Mouse (Mus musculus): ENCODE data around the gene Cpt1a. TPM values are rescaled to one million over a fixed set of nuclear protein-coding genes. Genes with fewer than 3 reads are reported as not detected.

The Cpt1a gene
- polyA plus RNA-seq, 1 experiment from 2014 or later: 14.5 TPM

- no peak overlapping the region for H3K4me2 ChIP-seq (ENCODE audit: low read length)
- no peaks in the 10 kb centered on the region for H3K9me3 ChIP-seq (replicated peaks; ENCODE audit: control insufficient read depth, low read length)
- ATAC-seq (no peak), DNase-seq (ENCODE audit: low spot score) (no peak)
- H3K4me3 ChIP-seq (ENCODE audit: low read depth, low read length): no peak overlapping the region
- no peaks in the 10 kb centered on the region for H3K27me3 ChIP-seq (replicated peaks; ENCODE audit: control insufficient read depth, insufficient read depth, low read length)
- H3K36me3 ChIP-seq (ENCODE audit: control insufficient read depth, insufficient read depth, low read length): no peaks in the 10 kb centered on the region
- H3K27ac ChIP-seq (ENCODE audit: low read depth, low read length): no peak overlapping the region
- WGBS: 85% methylated on average over 4 of the region's 4 CpGs
- no peak overlapping the region for H3K9ac ChIP-seq (ENCODE audit: low read length)
- H3K4me1 ChIP-seq (ENCODE audit: control insufficient read depth, insufficient read depth, low read length): peaks cover 4% of the 10 kb centered on the region
These were observed 12.4 kb downstream of the Cpt1a start for GRCm38 (mm10) chr19:3334550-3334949.

GRCm38 (mm10) chr19:3335917-3336316 lies 13.8 kb downstream of the Cpt1a start:
- ATAC-seq (no peak), DNase-seq (ENCODE audit: low spot score) (no peak)
- no peak overlapping the region for H3K27ac ChIP-seq (ENCODE audit: low read depth, low read length)
- no peaks in the 10 kb centered on the region for H3K36me3 ChIP-seq (ENCODE audit: control insufficient read depth, insufficient read depth, low read length)
- peaks cover 4% of the 10 kb centered on the region for H3K4me1 ChIP-seq (ENCODE audit: control insufficient read depth, insufficient read depth, low read length)
- H3K4me3 ChIP-seq (ENCODE audit: low read depth, low read length): no peak overlapping the region
- no peak overlapping the region for H3K9ac ChIP-seq (ENCODE audit: low read length)
- no peak overlapping the region for H3K4me2 ChIP-seq (ENCODE audit: low read length)
- WGBS: 72% methylated on average over 1 of the region's 1 CpGs
- H3K9me3 ChIP-seq (replicated peaks; ENCODE audit: control insufficient read depth, low read length): no peaks in the 10 kb centered on the region
- no peaks in the 10 kb centered on the region for H3K27me3 ChIP-seq (replicated peaks; ENCODE audit: control insufficient read depth, insufficient read depth, low read length)

DNA sequence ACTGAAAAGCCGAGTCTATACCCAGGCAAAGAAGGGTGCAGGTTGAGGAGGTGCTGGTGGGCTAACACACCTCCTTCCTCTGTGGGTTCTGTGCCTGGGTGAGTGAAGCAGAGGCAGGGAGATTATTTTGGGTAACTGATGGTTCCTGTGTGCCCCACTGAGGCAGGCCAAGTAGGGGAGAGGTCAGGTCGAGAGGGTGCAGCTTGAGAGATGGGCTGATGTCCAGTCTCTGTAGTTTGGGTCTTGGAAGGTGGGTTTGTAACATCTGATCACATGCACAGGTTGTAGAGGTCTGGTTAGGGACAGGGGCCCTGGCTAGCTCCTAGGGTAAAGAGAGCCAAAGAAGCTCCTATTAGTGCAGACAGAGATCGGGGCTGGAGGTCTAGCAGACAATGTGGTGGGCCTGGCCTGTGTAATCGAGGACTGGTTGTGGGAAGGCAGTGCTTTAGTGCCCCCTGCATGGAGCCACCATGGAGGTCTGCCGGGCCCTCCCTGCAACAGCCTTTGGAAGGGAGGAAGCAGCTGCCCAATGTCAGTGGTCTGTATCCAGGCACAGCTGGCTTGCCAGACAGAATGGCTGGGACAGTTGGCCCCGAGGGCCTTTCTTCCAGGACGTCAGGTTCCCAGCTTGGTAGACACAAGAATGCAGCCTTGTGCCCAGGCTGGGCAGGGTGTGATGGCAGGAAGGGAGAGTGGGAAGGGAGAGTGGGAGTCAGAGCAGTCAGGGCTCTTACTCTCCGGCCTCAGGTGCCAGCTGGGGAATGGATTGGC lies 14.5 kb downstream of the Cpt1a start:
- WGBS: 72% methylated on average over 8 of the region's 8 CpGs
- DNase-seq (ENCODE audit: low spot score): no peak

DNA sequence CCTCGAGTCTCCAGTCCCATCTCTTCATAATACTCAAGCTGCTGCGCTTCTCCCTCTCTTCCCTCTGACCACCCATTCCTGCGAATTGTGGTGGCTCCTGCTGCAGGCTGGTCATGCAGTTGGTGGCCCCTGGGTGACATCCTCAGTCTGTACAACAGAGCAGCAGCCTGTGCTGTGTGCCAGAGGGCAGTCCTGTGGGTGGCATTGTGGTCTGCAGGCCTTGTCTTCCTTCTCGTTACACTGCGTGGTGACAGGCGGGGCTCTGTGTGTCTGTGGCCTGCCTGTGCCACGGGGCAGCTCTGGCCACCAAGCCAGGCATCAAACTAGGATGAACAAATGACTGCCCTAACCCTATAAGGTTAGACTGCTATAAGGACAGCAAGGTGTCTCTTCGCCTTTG lies 17.1 kb downstream of the Cpt1a start:
- no peaks in the 10 kb centered on the region for H3K9me3 ChIP-seq (replicated peaks; ENCODE audit: control insufficient read depth, low read length)
- H3K4me2 ChIP-seq (ENCODE audit: low read length): no peak overlapping the region
- no peaks in the 10 kb centered on the region for H3K36me3 ChIP-seq (ENCODE audit: control insufficient read depth, insufficient read depth, low read length)
- DNase-seq (ENCODE audit: low spot score) (no peak), ATAC-seq (no peak)
- no peak overlapping the region for H3K4me3 ChIP-seq (ENCODE audit: low read depth, low read length)
- H3K27ac ChIP-seq (ENCODE audit: low read depth, low read length): no peak overlapping the region
- H3K9ac ChIP-seq (ENCODE audit: low read length): no peak overlapping the region
- 80% methylated on average over 8 of the region's 8 CpGs for WGBS
- H3K4me1 ChIP-seq (ENCODE audit: control insufficient read depth, insufficient read depth, low read length): peaks cover 2% of the 10 kb centered on the region
- no peaks in the 10 kb centered on the region for H3K27me3 ChIP-seq (replicated peaks; ENCODE audit: control insufficient read depth, insufficient read depth, low read length)

More for the DNA sequence above, 14.5 kb downstream of the Cpt1a start:
- Histone ChIP-seq H3K4me2 (ENCODE audit: low read length) (no peak overlapping the region), H3K9ac (ENCODE audit: low read length) (no peak overlapping the region), H3K4me1 (ENCODE audit: control insufficient read depth, insufficient read depth, low read length) (peaks cover 4% of the 10 kb centered on the region), H3K27ac (ENCODE audit: low read depth, low read length) (no peak overlapping the region), H3K27me3 (replicated peaks; ENCODE audit: control insufficient read depth, insufficient read depth, low read length) (no peaks in the 10 kb centered on the region), H3K9me3 (replicated peaks; ENCODE audit: control insufficient read depth, low read length) (no peaks in the 10 kb centered on the region), H3K4me3 (ENCODE audit: low read depth, low read length) (no peak overlapping the region), H3K36me3 (ENCODE audit: control insufficient read depth, insufficient read depth, low read length) (no peaks in the 10 kb centered on the region)
- ATAC-seq: no peak

- Histone ChIP-seq H3K9ac (ENCODE audit: low read length) (no peak overlapping the region), H3K9me3 (replicated peaks; ENCODE audit: control insufficient read depth, low read length) (no peaks in the 10 kb centered on the region), H3K4me2 (ENCODE audit: low read length) (no peak overlapping the region), H3K36me3 (ENCODE audit: control insufficient read depth, insufficient read depth, low read length) (no peaks in the 10 kb centered on the region), H3K27me3 (replicated peaks; ENCODE audit: control insufficient read depth, insufficient read depth, low read length) (no peaks in the 10 kb centered on the region), H3K27ac (ENCODE audit: low read depth, low read length) (no peak overlapping the region), H3K4me1 (ENCODE audit: control insufficient read depth, insufficient read depth, low read length) (peaks cover 3% of the 10 kb centered on the region; the same call in 1 of the 2 replicates), H3K4me3 (ENCODE audit: low read depth, low read length) (no peak overlapping the region)
- DNase-seq (ENCODE audit: low spot score) (no peak), ATAC-seq (no peak)
- WGBS: 82% methylated on average over 3 of the region's 3 CpGs
These were observed 18.9 kb downstream of the Cpt1a start for GRCm38 (mm10) chr19:3341021-3341420.

GRCm38 (mm10) chr19:3343929-3344328 lies 21.8 kb downstream of the Cpt1a start:
- Histone ChIP-seq H3K27me3 (replicated peaks; ENCODE audit: control insufficient read depth, insufficient read depth, low read length) (no peaks in the 10 kb centered on the region), H3K9ac (ENCODE audit: low read length) (no peak overlapping the region), H3K27ac (ENCODE audit: low read depth, low read length) (no peak overlapping the region), H3K9me3 (replicated peaks; ENCODE audit: control insufficient read depth, low read length) (no peaks in the 10 kb centered on the region), H3K4me2 (ENCODE audit: low read length) (no peak overlapping the region), H3K36me3 (ENCODE audit: control insufficient read depth, insufficient read depth, low read length) (no peaks in the 10 kb centered on the region), H3K4me3 (ENCODE audit: low read depth, low read length) (no peak overlapping the region), H3K4me1 (ENCODE audit: control insufficient read depth, insufficient read depth, low read length) (peaks cover 3% of the 10 kb centered on the region; the same call in 1 of the 2 replicates)
- ATAC-seq (no peak), DNase-seq (ENCODE audit: low spot score) (no peak)
- WGBS: 66% methylated on average over 3 of the region's 3 CpGs

GRCm38 (mm10) chr19:3344636-3345544 lies 22.8 kb downstream of the Cpt1a start:
- DNase-seq (ENCODE audit: low spot score) (peak; percentile 41), ATAC-seq (no peak)
- H3K27me3 ChIP-seq (replicated peaks; ENCODE audit: control insufficient read depth, insufficient read depth, low read length): no peaks in the 10 kb centered on the region
- H3K27ac ChIP-seq (ENCODE audit: low read depth, low read length): no peak overlapping the region
- no peak overlapping the region; the same call in 1 of the 2 replicates for H3K9ac ChIP-seq (ENCODE audit: low read length)
- H3K9me3 ChIP-seq (replicated peaks; ENCODE audit: control insufficient read depth, low read length): no peaks in the 10 kb centered on the region
- H3K4me3 ChIP-seq (ENCODE audit: low read depth, low read length): no peak overlapping the region
- no peak overlapping the region for H3K4me2 ChIP-seq (ENCODE audit: low read length)
- H3K36me3 ChIP-seq (ENCODE audit: control insufficient read depth, insufficient read depth, low read length): no peaks in the 10 kb centered on the region
- peaks cover 3% of the 10 kb centered on the region; the same call in 1 of the 2 replicates for H3K4me1 ChIP-seq (ENCODE audit: control insufficient read depth, insufficient read depth, low read length)
- WGBS: 52% methylated on average over 8 of the region's 8 CpGs

GRCm38 (mm10) chr19:3347784-3348183 lies 25.6 kb downstream of the Cpt1a start:
- 89% methylated on average over 1 of the region's 1 CpGs for WGBS
- no peaks in the 10 kb centered on the region for H3K36me3 ChIP-seq (ENCODE audit: control insufficient read depth, insufficient read depth, low read length)
- H3K27me3 ChIP-seq (replicated peaks; ENCODE audit: control insufficient read depth, insufficient read depth, low read length): no peaks in the 10 kb centered on the region
- no peaks in the 10 kb centered on the region for H3K9me3 ChIP-seq (replicated peaks; ENCODE audit: control insufficient read depth, low read length)
- H3K4me3 ChIP-seq (ENCODE audit: low read depth, low read length): no peak overlapping the region
- peaks cover 3% of the 10 kb centered on the region; the same call in 1 of the 2 replicates for H3K4me1 ChIP-seq (ENCODE audit: control insufficient read depth, insufficient read depth, low read length)
- H3K27ac ChIP-seq (ENCODE audit: low read depth, low read length): no peak overlapping the region
- ATAC-seq: no peak
- DNase-seq (ENCODE audit: low spot score): no peak
- no peak overlapping the region for H3K9ac ChIP-seq (ENCODE audit: low read length)
- no peak overlapping the region for H3K4me2 ChIP-seq (ENCODE audit: low read length)
